Mouse (Mus musculus): ENCODE results near the gene Cyp26b1. TPM values are rescaled to one million over a fixed set of nuclear protein-coding genes. Genes with fewer than 3 reads are reported as not detected.

The Cyp26b1 gene
- polyA plus RNA-seq, 1 experiment from 2014 or later = 6.4 TPM

DNA sequence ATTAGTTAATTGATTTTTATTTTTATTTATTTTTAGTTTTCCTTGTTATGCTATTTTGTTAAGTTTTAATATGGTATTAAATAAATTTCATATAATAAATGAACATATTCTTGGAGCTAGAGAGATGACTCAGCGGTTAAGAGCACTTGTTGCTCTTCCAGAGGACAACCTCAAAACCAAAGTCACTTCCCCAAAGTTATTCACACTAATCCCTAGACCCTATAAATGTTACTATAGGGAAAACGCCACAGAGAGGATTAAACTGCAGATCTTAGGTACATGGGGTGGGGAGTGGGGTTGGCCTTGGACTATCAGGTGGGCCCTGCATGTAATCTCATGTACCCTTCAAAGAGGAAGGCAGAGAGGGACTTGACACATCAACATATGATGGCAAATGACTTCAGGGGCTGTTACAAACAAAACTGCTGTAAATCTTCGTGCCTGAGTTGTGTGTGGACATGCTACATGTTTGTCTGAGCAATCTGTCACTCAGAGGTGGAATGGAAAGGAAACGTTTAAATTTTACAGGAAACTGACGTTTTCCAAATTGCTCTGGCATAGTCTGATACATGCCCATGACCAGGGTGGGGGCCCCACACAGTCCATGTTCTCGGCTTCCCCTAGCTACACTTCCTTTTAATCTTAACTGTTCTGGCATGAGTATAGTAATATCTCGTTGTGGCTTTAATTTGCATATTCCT is 68.7 kb downstream of the Cyp26b1 start:
- DNase-seq (ENCODE audit: low spot score) (no peak), ATAC-seq (ENCODE audit: low FRiP score, low TSS enrichment) (no peak)
- 58% methylated on average over 7 of the region's 7 CpGs for WGBS
- Histone ChIP-seq H3K36me3 (ENCODE audit: control insufficient read depth, insufficient read depth, low read length) (no peaks in the 10 kb centered on the region), H3K27me3 (ENCODE audit: control insufficient read depth, insufficient read depth, low read length) (no peaks in the 10 kb centered on the region), H3K9me3 (ENCODE audit: control insufficient read depth, low read length) (no peaks in the 10 kb centered on the region), H3K9ac (ENCODE audit: low read length) (no peak overlapping the region), H3K4me3 (ENCODE audit: low read depth, low read length) (no peak overlapping the region), H3K27ac (replicated peaks) (no peak overlapping the region), H3K4me1 (replicated peaks; ENCODE audit: control insufficient read depth, insufficient read depth) (no peaks in the 10 kb centered on the region), H3K4me2 (replicated peaks; ENCODE audit: low read depth) (no peak overlapping the region)
- TF ChIP-seq CTCF (IDR thresholded peaks at IDR 0.05; ENCODE audit: low read depth) (no peak), EP300 (optimal IDR thresholded peaks at IDR 0.05) (no peak)
